Mouse (Mus musculus) yolk sac, embryonic 10.5 days (tissue): ENCODE data around the gene Adam10.
A peak's percentile ranks its signal among the peaks of the same experiment; 100 is the strongest.

Experiments used
- DNase-seq: peaks from one replicate; pipeline ENCODE4 v3.0.0-alpha.2; 2017; ENCODE audit warnings: low spot score

Adam10 gene

DNA sequence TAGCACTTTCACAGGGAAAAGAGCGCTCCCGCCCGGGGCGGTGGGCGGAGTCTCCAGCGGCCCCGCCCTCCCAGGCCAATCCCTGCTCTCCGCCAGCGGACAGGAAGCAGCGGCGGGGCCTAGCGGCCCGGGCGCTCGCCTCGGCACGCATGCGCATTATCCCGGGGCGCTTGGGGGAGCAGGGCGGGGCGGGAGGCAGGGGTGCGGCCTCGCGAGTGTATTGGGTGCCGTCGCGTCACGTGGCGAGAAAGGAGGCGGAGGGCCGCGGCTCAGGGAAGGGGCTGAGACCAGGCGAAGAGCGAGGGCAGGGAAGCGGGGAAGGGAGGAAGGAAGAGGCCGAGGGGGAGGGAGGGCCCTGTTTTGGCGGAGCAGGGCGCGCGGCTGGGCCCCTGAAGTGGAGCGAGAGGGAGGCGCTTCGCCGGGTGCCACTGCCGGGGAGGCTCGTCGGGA is at the start of gene Adam10:
Gene Adam10 (plus strand): TSS at position 316 of the 450 bp plus-strand sequence.
- peak; percentile 100 for DNase-seq

DNA sequence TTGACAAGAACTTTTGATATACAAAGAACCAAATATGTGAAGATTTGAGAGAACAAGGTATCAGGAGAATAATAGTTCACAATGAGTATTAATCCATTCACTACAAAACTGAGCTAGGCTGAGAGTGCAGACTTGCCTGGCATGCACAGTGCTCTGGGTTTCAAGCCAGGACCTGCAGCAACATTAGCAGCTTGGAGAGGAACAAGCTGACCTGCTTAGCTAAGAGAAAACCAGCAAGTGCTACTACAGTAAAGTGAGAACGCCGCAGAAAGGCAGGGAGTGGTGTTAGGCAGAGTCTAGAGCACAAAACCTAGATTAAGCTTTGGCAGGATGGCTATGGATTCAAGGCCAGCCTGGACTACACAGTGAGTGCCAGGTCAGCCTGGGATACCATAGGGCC is 49.1 kb upstream of the Adam10 start:
- no peak for DNase-seq

DNA sequence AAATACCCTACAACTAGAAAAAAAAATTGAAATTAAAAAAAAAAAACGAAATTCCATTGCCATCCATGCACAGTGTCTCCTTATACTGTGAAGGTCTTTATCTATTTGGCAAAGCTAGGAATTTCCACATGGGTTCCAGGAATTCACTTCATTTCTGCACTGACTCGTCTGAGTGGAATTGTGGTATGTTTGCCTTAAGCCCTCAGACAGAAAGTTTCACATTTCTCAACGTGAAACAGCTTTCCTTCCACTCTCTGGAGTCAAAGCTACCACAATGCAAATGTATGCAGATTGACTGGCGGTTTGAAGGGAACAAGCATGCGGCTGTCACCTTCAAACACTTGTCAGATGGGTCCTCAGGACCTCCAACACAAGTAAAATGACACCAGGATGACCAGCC is 47.1 kb upstream of the Adam10 start:
- no peak for DNase-seq

DNA sequence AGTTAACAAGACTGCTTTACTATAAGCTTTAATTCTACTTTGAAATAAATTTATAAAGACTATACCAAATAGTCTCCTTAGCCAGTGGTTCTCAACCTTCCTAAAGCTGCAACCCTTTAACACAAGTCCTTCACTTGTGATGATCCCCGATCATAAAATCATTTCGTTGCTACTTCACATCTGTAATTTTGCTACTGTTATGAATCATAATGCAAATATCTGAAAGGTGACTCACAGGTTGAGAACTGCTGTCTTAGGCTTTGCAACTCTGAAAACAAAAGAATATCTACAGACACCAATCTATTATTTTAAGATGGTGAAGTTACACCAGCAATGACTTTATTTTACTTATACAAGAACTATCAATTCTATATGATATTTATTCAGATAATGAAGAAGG is 42.0 kb upstream of the Adam10 start:
- DNase-seq, result no peak

DNA sequence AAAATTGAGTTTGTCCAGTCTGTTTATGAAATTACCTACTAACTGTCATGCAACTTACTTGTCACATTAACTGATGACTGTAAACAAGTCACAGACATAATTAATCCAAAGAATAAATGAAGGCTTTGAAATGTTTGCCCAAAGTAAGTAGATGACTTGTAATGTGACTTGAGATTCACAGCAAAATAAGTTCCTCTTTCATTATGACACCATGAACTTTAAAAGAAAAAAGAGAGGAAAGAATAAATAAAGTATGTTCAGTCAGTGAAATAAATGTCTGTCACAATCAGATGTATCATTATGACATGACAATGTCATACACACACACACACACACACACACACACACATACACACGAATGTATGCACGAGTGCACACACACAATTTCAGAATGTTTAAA is 28.5 kb upstream of the Adam10 start:
- DNase-seq, result no peak

DNA sequence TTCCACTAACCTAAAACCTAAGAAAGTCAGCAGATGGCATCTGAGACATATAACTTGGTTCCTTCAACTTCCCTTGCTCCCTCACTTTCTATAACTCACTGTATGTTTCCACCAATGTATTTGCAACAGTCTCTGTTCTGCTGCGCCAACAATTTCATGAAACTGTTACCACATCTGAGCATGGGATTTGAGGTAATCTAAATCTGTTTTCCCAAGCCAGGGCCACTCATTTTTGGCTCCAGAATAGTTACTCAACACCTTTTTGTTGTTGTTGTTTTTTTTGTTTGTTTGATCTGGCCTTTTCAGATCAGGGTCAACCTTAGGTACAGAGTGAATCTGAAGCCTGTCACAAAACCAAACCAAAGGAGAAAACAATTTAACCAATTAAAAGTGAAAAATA is 27.8 kb upstream of the Adam10 start:
- DNase-seq, result no peak

DNA sequence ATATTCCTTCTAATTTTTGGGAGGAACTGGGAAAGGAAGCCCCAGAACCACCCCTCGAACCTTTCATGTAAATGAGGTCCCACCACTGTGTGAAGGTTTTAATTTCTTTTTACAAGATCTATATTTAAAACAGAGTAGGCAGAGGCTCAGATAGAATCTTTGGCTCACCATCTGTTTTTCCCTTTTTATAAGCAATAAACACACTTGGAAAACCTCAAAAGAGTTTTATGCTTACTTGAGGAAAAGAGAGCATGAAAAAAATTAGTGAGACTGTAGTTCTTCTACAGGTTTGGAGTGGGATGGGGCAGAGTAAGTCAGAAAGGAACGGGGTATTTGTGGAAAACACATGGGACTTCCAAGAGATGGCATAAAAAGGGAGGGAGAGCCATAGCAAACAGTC is 26.6 kb upstream of the Adam10 start:
- no peak for DNase-seq

DNA sequence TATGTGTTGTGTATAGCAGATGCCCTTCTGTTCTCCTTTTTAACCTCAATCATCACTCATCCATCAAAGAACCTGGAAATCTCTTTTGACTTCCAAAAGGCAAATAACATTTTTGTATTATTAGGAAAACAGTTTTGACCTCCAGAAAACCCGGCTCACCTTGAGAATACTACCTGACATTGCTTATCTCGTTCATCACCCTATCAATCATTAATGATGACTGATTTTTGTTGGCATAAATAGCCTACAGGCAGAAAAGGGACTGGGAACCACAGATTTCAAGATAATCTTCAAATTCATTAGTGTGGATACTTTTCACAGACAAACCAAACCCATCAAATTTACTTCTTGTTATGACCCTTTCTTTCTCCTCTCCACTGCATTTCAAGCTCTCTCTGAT is 24.9 kb upstream of the Adam10 start:
- no peak for DNase-seq

DNA sequence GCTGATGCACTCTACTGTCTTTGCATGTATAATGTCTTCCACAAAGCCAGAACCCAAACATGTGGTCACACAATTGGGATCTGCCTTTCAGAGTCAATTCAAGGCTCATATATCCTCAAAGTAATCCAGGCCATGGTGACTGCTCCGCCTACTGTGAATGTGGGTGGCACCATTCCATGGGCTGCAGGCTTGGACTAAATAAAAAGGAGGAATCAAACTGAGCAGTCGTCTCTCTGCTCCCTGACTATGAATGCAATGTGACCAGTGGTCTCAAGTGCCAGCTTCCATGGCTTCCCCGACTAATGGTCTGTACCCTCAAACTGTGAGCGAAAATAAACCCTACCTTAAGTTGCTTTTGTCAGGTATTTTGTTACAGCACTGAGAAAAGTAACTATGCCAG is 24.3 kb upstream of the Adam10 start:
- no peak for DNase-seq

DNA sequence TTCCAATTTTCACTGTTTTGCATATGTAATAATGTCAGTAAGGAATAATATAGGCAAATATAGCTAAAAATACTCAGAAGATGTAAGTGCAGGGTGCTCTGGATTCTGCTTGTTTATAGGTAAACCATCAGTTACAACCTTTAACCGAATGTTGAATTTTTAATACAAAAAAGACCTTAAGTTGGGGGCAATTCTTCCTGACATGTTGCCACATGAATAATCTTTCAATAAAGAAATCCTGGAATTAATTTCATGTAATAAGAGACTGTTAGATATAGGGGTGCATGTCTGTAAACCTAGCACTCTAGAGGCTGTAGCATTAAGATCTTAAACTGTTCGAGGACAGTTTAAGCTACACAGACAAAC is 23.1 kb upstream of the Adam10 start:
- DNase-seq, result no peak

DNA sequence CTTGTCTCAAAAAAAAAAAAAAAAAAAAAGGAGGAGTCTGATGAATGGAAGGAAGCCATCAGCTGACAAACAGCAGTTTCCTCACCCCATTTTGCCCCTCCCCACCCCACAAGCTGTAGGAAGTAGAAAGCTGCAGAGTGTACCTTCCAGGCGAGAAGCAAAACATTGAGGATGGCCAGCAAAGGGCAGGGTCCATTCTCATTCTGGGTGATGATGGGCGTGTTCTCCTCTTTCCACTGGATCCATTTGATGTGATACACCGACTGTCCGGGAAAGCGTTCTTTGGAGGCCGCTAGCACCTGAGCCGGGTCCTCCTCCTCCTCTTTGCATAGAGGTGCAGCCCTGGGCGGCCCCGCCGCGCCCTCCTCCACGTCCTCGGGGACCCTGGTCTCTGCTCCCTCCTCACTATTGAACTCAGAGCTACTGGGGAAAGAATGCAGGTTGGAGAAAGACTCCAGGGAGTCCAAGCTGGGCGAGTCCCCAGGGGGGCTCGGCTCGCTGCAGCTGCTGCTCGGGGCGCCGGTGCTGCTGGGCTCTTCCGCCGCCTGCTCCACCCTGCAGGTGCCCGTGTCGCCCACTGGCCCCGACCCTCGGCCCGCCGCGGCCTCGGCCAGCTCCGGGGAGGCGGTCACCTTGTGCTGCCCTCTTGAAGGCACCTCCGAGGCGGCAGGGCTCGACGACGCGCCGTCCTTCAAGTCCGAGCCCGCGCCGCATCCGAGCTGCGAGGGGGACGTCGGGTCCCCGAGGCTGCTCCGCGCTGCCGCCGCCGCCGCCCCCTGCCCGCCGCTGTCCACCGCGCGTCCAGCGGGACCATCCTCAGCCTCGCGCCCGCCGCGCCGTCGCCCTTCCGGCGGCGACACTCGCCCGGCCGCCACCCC is 22.4 kb upstream of the Adam10 start, which contains the start of gene Gm10642:
Gene Gm10642 (plus strand): TSS at position 122 of the 878 bp plus-strand sequence.
- DNase-seq, result peak; percentile 36

DNA sequence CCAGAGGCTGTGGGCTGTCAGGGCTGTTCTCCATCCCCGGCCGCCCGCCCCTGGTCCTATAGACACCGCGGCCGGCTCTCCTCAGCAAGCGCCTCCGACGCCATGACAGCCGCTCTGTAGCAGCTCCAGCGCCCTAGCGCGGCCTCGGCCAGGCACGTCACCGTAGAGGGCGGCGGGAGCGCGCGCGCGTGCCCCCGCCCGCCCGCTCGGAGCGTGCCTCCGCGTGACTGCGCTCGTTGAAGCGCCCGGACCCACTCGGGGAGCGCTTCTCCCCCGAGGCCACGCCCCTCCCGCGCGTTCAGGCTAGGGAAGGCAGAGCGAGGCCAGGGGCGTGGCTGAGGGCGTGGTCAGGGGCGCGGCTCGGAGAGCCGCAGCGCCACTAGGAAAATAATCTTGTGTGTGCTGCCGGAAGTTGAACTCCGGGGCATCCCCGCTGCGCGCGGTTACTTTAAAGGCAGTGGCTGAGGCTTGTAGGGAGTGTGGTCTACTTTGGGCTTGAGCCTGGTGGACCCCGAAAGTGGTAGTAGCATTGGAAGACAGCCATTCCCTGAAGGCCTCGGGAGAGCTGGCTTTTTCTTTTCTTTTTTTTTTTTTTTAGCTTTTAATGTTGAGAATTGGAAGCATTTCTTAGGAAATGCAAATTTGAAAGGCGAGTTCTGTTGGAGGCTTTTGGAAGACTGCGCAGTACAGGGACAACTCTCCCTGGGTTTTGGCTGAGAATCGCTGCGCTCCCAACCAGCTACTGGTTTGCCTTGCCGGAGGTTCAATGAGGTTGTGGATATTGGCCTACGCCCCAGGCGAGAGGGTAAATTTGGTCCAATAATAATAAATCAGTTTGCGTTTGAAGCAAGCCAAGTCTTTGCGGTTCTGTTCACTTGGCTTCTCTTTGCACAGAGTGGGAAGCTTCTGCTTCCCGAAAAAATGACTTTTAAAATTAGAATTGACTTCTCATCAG is 21.5 kb upstream of the Adam10 start, which contains the start of gene Mindy2:
Gene Mindy2 (minus strand): TSS at position 162 of the 955 bp plus-strand sequence.
- peak; percentile 95 for DNase-seq

DNA sequence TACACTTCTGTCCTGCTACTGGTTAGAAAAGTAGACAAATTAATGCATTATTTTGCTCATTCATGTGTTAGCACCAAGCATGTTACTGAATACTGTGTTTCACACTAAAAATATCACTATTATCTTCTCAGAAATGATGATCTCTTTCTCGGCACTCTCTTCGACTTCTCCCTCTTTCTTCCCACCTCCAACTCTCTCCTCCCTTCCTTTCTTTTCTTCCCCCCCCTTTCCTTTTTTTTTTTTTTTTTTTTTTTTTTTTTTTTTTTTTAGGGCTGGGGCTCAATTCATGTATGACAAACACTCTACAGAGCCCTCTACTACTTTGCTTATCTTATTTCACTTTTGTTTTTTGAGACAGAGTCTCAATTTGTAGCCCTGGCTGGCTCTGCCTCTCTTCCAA is 20.5 kb upstream of the Adam10 start:
- DNase-seq, result no peak

DNA sequence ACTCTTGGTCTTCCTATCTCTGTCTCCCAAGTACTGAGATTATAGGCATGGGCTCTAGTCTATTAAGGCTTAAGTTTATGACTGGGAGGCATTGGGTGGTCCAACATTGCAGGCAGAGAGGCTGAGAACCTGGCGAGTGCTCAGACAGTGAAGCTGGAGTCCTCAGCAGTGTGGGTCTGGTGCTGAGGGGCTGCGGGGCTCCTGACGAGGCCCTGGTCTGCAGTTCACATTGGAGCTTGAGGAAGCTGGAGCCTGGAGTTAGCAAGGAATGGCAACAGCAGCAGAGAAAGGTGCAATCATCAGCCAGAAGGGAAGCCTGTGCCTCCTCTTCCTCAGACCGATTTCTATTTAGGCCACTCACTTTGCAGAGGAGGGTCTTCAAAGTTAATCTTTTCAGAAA is 13.9 kb upstream of the Adam10 start:
- DNase-seq, result no peak

DNA sequence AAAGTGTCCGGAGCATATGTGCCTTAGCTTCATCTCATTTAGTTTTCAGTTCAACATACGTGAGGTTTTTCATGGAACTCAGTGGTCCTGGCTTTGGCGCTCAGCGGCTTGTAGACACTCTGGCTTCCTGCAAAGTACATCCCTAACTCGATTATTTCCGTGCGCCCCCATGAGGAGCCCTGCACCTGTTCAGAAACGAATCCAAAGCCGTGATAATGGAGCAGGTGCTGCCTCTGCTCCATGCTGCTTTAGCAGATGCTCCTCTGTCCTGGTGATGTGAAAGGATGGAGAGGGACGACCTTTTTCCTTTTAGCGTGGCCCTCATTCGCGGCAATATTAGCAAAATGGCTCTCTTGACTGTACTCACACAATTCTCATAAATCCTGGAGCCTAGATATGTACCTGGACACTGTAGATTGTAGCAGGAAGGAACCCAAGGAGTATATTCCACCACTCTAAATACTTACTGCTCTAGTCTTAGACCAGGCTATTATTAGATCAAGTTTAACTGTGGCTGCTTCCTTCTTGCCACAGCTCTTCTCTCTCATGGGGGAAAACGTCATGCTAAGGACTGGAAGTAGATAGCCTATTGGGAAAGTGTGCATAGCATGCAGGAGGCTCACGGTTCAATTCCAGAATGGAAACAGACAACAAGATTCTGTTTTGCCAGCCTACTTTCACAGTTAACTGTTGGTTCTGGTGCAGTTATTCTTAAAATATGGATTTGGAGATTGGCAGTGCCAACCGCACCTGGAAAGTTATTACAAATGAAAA is 13.2 kb upstream of the Adam10 start:
- DNase-seq, result no peak

DNA sequence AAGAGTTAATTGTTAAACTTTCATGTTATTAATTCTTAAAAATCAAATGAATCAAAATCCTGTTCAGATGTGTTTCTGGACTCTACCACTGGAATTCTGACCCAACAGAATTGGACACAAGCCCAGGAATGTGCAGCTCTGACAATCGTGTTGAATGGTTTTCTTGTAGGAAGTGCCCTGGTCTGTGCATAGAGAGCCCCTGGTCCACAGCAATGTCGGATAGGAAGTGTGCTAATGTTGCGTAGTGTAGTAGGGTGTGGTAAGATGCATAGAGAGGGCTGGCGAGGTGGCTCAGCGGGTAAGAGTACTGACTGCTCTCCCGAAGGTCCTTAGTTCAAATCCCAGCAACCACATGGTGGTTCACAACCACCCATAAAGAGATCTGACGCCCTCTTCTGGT is 12.0 kb upstream of the Adam10 start:
- no peak for DNase-seq

DNA sequence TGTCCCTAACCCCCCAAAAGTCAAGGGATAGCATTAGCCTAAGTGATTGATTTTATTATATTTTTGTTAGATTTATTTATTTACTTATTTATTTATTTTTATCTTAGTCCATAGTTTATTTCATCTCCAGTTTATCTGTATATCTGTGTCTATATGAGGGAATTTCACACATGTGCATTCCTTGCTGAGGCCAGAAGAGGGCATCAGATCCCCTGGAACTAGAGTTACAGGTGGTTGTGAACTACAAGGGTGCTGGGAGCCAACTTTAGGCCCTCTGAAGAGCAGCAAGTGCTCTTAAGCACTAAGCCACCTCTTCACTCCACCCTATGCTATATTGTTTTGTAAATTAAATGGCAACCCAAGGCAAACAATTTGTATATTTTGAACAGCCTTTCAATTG is 10.7 kb upstream of the Adam10 start:
- DNase-seq, result no peak

DNA sequence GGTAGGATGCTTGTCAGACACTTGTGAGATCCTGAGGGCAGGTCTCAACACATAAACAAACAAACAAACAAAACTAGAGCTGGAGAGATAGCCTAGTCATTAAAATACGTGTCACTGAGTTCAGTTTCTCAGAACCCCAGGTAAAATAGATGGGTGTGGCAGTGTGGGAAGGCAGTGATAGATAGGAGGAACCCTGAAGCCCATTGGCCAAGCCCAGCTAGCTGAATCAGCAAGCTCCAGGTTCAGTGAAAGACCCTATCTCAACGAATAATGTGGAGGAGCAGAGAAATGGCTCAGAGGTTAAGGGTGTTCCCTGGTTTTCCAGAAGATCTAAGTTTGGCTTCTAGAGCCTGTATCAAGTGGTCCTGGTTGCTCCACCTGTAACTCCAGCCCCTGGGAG is 9.6 kb upstream of the Adam10 start:
- peak; percentile 30 for DNase-seq

DNA sequence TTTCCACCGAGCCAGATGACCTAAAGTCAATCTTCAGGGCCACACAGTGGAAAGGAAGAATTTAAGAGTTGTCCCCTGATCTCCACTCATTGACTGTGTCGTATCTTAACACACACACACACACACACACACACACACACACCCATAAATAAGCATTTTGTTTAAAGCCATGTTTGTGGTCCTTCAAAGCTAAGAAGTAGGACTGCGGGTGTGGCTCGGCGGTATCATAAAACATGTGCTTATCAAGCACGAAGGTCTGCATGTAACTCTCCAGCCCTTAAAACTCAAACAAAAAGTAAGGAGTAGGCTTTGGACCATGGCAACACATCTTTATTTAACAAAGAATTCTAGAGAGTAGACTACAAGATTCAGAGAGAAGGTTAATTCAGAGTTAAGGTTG is 8.4 kb upstream of the Adam10 start:
- peak; percentile 14 for DNase-seq

DNA sequence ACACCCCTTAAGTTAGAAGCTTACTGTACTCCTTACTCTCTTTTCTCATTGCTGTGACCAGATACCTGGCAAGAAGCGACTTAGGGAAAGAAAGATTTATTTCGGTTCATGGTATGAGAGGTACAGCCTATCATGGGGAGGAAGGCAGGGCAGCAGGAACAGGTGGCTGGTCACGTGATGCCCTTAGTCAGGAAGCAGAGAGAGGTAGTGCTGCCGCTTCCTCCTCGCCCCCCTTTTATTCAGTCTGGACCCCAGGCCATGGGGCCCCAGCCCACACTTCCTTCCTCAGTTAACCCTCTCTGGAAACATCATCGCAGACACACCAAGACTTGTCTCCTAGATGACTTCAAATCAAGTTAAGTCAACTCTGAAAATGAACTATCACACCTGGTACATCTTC is 7.5 kb upstream of the Adam10 start:
- DNase-seq, result no peak

DNA sequence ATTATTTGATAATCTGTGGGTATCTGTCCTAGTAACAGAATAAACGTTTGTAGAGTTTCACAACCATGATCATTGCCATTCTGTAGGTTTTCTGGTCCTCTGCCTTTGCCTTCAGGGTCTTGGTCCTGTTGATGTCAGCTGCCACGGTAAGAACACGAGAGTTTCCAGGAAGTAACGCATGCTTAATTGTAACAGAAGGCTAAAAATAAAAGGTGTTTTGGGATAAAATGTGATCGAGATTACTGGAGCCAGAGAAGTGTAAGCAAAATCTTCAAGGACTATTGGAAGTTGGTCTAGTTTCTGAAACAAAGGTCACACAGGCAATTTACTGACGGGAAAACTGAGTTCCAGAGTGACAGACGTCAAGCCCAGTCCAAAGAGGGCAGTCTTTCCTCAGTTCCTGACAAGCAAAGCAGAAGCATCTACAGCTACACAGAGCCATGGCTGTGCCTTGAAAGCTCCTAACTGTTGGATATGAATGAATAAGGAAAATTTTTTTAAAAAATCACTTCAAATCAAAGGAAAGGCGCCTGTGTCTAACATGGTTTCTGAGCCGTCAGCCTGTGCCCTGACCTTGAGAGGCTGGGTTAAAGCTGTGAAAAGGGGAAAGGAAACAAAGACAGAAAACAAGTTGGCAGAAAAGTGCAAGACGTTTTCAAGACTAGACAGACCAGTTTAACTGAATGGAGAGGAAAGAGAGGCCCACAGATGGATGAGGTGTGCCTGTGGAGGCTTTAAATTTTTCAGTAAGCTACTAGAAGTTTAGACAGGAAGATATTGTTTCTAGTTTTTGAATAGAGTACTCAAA is 6.8 kb upstream of the Adam10 start:
- peak; percentile 11 for DNase-seq
